Mouse (Mus musculus): ENCODE results near the gene Rassf5. TPM values are rescaled to one million over a fixed set of nuclear protein-coding genes. Genes with fewer than 3 reads are reported as not detected.
"Not testable (repeated sequence)": the region's sequence is repeated elsewhere in the genome, so short reads cannot be mapped to it uniquely, and the experiment has no call there.

The Rassf5 gene
- polyA plus RNA-seq, 1 experiment from 2014 or later, result 7.1 TPM

DNA sequence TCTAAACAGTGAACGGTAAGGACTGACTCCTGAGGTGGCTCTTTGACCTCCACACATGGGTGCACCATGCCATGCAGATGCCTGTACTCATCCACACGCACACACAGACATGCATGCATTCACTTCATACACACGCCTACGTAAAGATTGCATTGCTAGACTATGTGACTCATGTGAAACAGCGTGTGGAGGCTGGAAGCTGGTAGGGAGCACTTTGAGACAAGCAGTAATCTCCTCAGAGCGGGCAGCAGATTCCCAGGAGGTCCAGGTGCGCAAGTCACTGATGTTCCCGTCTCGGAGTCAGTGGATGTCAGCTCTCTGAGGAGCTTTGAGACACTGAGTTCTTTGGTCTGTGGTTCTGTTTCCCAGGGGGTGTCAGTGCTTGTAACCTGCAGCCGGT, 77.4 kb downstream of the Rassf5 start:
- H3K27ac ChIP-seq (ENCODE audit: low read length), result no peak overlapping the region
- peaks cover 46% of the 10 kb centered on the region for H3K36me3 ChIP-seq (ENCODE audit: control insufficient read depth, insufficient read depth, low read length)
- no peak overlapping the region for H3K9ac ChIP-seq (ENCODE audit: low read length)
- no peak overlapping the region for H3K4me2 ChIP-seq (ENCODE audit: low read depth, low read length)
- no peaks in the 10 kb centered on the region for H3K9me3 ChIP-seq (replicated peaks; ENCODE audit: control insufficient read depth, low read length)
- WGBS, result 93% methylated on average over 10 of the region's 10 CpGs
- no peak overlapping the region for H3K4me3 ChIP-seq (replicated peaks; ENCODE audit: low read length)
- no peaks in the 10 kb centered on the region for H3K4me1 ChIP-seq (ENCODE audit: control insufficient read depth, insufficient read depth, low read length)
- H3K27me3 ChIP-seq (ENCODE audit: control insufficient read depth, insufficient read depth, low read length), result no peaks in the 10 kb centered on the region
- no peak for ATAC-seq (ENCODE audit: insufficient read depth, low FRiP score)

- Histone ChIP-seq H3K4me2 (ENCODE audit: low read depth, low read length) (no peak overlapping the region), H3K9ac (ENCODE audit: low read length) (no peak overlapping the region), H3K4me3 (replicated peaks; ENCODE audit: low read length) (no peak overlapping the region), H3K9me3 (replicated peaks; ENCODE audit: control insufficient read depth, low read length) (no peaks in the 10 kb centered on the region), H3K4me1 (ENCODE audit: control insufficient read depth, insufficient read depth, low read length) (no peaks in the 10 kb centered on the region), H3K36me3 (ENCODE audit: control insufficient read depth, insufficient read depth, low read length) (peaks cover 41% of the 10 kb centered on the region), H3K27me3 (ENCODE audit: control insufficient read depth, insufficient read depth, low read length) (no peaks in the 10 kb centered on the region), H3K27ac (ENCODE audit: low read length) (no peak overlapping the region)
- WGBS, result 88% methylated on average over 6 of the region's 6 CpGs
- no peak for ATAC-seq (ENCODE audit: insufficient read depth, low FRiP score)
Observed at GRCm38 (mm10) chr1:131164427-131164826, 80.6 kb downstream of the Rassf5 start.

- ATAC-seq (ENCODE audit: insufficient read depth, low FRiP score), result no peak
- Histone ChIP-seq H3K4me3 (replicated peaks; ENCODE audit: low read length) (no peak overlapping the region), H3K9ac (ENCODE audit: low read length) (no peak overlapping the region), H3K4me2 (ENCODE audit: low read depth, low read length) (no peak overlapping the region), H3K36me3 (ENCODE audit: control insufficient read depth, insufficient read depth, low read length) (peaks cover 28% of the 10 kb centered on the region), H3K27ac (ENCODE audit: low read length) (no peak overlapping the region), H3K9me3 (replicated peaks; ENCODE audit: control insufficient read depth, low read length) (no peaks in the 10 kb centered on the region), H3K27me3 (ENCODE audit: control insufficient read depth, insufficient read depth, low read length) (no peaks in the 10 kb centered on the region), H3K4me1 (ENCODE audit: control insufficient read depth, insufficient read depth, low read length) (no peaks in the 10 kb centered on the region)
- WGBS, result 71% methylated on average over 11 of the region's 11 CpGs
Observed at GRCm38 (mm10) chr1:131161091-131161490, 84.0 kb downstream of the Rassf5 start.

DNA sequence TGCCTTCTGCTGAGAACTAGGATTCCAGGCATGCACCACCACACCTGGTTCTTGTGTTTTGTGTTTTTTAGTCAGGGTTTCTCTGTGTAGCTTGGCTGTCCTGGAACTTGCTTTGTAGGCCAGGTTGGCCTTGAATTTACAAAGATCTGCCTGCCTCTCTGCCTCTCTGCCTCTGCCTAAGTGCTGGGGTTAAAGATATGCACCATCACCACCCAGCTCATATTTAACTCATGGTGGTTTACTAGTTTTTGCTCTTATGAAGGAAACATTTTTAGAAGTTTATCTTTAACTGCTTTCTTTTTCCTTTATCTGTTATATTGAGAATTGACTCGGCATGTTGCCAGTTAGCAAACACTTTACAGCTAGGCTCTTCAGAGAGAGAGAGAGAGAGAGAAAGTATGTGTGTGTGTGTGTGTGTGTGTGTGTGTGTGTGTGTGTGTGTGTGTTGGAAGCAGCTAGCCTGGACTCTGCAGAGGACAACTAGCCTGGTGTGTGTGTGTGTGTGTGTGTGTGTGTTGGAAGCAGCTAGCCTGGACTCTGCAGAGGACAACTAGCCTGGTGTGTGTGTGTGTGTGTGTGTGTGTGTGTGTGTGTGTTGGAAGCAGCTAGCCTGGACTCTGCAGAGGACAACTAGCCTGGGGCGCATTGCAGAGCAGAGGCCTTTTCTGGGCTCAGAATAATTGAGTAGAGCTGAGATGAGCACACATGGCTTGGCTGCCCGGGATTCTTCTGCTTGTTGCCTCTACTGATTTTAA, 85.3 kb downstream of the Rassf5 start:
- H3K9me3 ChIP-seq (replicated peaks; ENCODE audit: control insufficient read depth, low read length); H3K4me2 ChIP-seq (ENCODE audit: low read depth, low read length); H3K4me1 ChIP-seq (ENCODE audit: control insufficient read depth, insufficient read depth, low read length); H3K9ac ChIP-seq (ENCODE audit: low read length); H3K4me3 ChIP-seq (replicated peaks; ENCODE audit: low read length); H3K27ac ChIP-seq (ENCODE audit: low read length); H3K27me3 ChIP-seq (ENCODE audit: control insufficient read depth, insufficient read depth, low read length): not testable (repeated sequence)
- WGBS, result 82% methylated on average over 3 of the region's 3 CpGs
- H3K36me3 ChIP-seq (ENCODE audit: control insufficient read depth, insufficient read depth, low read length), result peaks cover 24% of the 10 kb centered on the region
- ATAC-seq (ENCODE audit: insufficient read depth, low FRiP score), result peak; percentile 78

GRCm38 (mm10) chr1:131155456-131155855, 89.6 kb downstream of the Rassf5 start:
- H3K4me3 ChIP-seq (replicated peaks; ENCODE audit: low read length), result no peak overlapping the region
- H3K27me3 ChIP-seq (ENCODE audit: control insufficient read depth, insufficient read depth, low read length), result no peaks in the 10 kb centered on the region
- 58% methylated on average over 2 of the region's 2 CpGs for WGBS
- H3K4me2 ChIP-seq (ENCODE audit: low read depth, low read length), result no peak overlapping the region
- no peak overlapping the region for H3K27ac ChIP-seq (ENCODE audit: low read length)
- 0 out of 2 replicates have a peak, but pooled peaks cover 6% of the 10 kb centered on the region for H3K36me3 ChIP-seq (ENCODE audit: control insufficient read depth, insufficient read depth, low read length)
- peaks cover 9% of the 10 kb centered on the region for H3K4me1 ChIP-seq (ENCODE audit: control insufficient read depth, insufficient read depth, low read length)
- no peaks in the 10 kb centered on the region for H3K9me3 ChIP-seq (replicated peaks; ENCODE audit: control insufficient read depth, low read length)
- no peak overlapping the region for H3K9ac ChIP-seq (ENCODE audit: low read length)
- no peak for ATAC-seq (ENCODE audit: insufficient read depth, low FRiP score)

DNA sequence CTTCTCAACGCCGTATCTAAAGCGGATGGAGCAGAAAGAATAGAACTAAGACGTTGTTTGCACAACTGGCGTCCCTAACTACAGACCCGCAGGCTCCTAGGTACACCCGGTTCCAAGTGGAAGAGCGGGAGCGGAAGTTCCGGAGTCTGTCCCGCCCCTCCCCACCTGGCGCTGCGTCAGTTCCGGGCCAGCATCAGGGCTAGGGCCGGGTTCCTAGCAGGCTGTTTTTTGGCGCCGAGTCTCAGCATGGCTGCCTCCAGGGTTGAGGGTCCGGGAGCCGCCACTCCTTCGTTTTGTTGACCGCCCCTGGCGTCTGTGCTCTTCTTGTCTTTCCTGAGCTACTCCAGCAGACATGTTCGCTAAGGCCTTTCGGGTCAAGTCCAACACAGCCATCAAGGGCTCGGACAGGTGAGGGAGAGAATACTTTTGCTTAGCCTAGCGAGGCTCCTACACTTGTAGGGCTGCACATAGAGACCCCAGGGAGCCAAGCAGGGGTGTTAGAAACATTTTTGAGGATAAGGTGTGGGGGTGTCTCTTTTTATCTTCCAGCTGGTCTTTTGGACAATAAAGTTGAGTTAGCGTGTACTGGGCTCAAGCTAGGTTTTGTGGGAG, 91.9 kb downstream of the Rassf5 start, which contains the start of gene Eif2d:
Gene Eif2d, plus strand, starts transcription at position 164 of the 612 bp plus-strand sequence.
- under 1% methylated on average over 27 of the region's 27 CpGs for WGBS
- peaks cover 9% of the 10 kb centered on the region for H3K4me1 ChIP-seq (ENCODE audit: control insufficient read depth, insufficient read depth, low read length)
- H3K27me3 ChIP-seq (ENCODE audit: control insufficient read depth, insufficient read depth, low read length), result no peaks in the 10 kb centered on the region
- H3K4me2 ChIP-seq (ENCODE audit: low read depth, low read length), result peak within 1 kb of the TSS; percentile 76
- H3K4me3 ChIP-seq (replicated peaks; ENCODE audit: low read length), result peak within 1 kb of the TSS; percentile 57
- H3K9me3 ChIP-seq (replicated peaks; ENCODE audit: control insufficient read depth, low read length), result no peaks in the 10 kb centered on the region
- H3K36me3 ChIP-seq (ENCODE audit: control insufficient read depth, insufficient read depth, low read length), result 0 out of 2 replicates have a peak, but pooled peaks cover 2% of the 10 kb centered on the region
- peak within 1 kb of the TSS; percentile 53; the same call in 1 of the 2 replicates for H3K27ac ChIP-seq (ENCODE audit: low read length)
- peak; percentile 99 for ATAC-seq (ENCODE audit: insufficient read depth, low FRiP score)
- peak within 1 kb of the TSS; percentile 77 for H3K9ac ChIP-seq (ENCODE audit: low read length)

DNA sequence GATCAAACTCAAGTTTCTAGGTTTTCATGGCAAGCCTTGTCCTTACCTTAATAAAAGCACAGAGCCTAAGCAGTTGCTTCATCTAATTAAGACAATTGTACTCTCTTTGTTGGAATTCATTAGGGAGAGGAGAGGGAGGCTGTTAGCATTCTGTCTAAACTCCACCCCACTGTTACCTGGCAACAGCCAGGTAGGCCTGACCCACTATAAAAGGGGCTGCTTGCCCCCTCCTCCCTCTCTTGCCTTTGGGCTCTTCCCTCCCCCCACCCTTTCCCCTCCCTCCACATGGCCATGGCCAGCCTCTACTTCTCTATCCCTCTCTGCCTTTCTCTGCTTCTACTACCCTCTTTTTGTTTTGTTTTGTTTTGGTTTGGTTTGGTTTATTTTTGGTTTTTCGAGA, 95.6 kb downstream of the Rassf5 start:
- H3K9me3 ChIP-seq (replicated peaks; ENCODE audit: control insufficient read depth, low read length), result no peaks in the 10 kb centered on the region
- ATAC-seq (ENCODE audit: insufficient read depth, low FRiP score), result no peak

DNA sequence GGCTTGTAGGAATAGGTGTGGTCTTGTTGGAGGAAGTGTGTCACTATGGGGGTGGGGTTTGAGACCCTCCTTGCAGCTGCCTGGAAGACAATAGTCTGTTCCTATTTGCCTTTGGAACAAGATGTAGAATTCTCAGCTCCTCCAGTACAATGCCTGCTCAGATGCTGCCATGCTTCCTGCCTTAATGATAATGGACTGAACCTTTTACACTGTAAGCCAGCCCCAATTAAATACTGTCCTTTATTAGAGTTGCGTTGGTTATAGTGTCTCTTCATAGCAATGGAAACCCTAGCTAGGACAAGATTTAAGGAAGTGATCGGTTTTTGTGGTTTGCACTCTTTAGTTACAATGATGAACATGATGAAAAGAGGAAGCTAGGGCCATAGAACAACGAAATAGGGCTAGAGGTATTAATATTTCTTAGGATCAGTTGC, 98.9 kb downstream of the Rassf5 start:
- no peaks in the 10 kb centered on the region for H3K27me3 ChIP-seq (ENCODE audit: control insufficient read depth, insufficient read depth, low read length)
- H3K4me3 ChIP-seq (replicated peaks; ENCODE audit: low read length), result no peak overlapping the region
- no peak overlapping the region for H3K9ac ChIP-seq (ENCODE audit: low read length)
- no peaks in the 10 kb centered on the region for H3K4me1 ChIP-seq (ENCODE audit: control insufficient read depth, insufficient read depth, low read length)
- H3K27ac ChIP-seq (ENCODE audit: low read length), result no peak overlapping the region
- WGBS, result 77% methylated on average over 3 of the region's 3 CpGs
- H3K4me2 ChIP-seq (ENCODE audit: low read depth, low read length), result no peak overlapping the region
- H3K9me3 ChIP-seq (replicated peaks; ENCODE audit: control insufficient read depth, low read length), result no peaks in the 10 kb centered on the region
- ATAC-seq (ENCODE audit: insufficient read depth, low FRiP score), result no peak
- no peaks in the 10 kb centered on the region for H3K36me3 ChIP-seq (ENCODE audit: control insufficient read depth, insufficient read depth, low read length)

More for the DNA sequence above, 95.6 kb downstream of the Rassf5 start:
- Histone ChIP-seq H3K4me3 (replicated peaks; ENCODE audit: low read length) (no peak overlapping the region), H3K27me3 (ENCODE audit: control insufficient read depth, insufficient read depth, low read length) (no peaks in the 10 kb centered on the region), H3K4me1 (ENCODE audit: control insufficient read depth, insufficient read depth, low read length) (peaks cover 9% of the 10 kb centered on the region), H3K4me2 (ENCODE audit: low read depth, low read length) (no peak overlapping the region), H3K36me3 (ENCODE audit: control insufficient read depth, insufficient read depth, low read length) (no peaks in the 10 kb centered on the region), H3K27ac (ENCODE audit: low read length) (no peak overlapping the region), H3K9ac (ENCODE audit: low read length) (no peak overlapping the region)
- WGBS, result 74% methylated on average over 1 of the region's 1 CpGs

DNA sequence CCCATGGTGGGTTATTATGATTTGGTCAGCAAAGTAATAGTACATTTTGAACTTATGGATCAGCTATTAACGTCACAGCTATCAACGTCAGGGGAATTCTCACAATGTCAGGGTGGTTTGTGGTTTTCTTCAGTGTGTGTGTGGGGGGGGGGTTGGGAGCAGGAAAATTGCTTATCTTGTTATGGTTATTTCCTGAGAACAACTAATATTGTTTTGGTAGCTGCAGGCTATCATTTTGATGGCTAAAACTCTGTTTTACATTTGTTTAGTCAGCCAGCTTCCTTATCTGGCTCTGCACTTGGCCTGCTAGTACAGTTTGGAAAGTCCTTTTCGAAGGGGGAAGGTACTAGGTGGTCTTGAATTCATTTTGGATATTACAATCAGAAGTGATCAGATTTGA, 99.8 kb downstream of the Rassf5 start:
- not testable (repeated sequence) for H3K9ac ChIP-seq (ENCODE audit: low read length); H3K4me2 ChIP-seq (ENCODE audit: low read depth, low read length); H3K27ac ChIP-seq (ENCODE audit: low read length); H3K36me3 ChIP-seq (ENCODE audit: control insufficient read depth, insufficient read depth, low read length); H3K27me3 ChIP-seq (ENCODE audit: control insufficient read depth, insufficient read depth, low read length); H3K9me3 ChIP-seq (replicated peaks; ENCODE audit: control insufficient read depth, low read length); ATAC-seq (ENCODE audit: insufficient read depth, low FRiP score); H3K4me3 ChIP-seq (replicated peaks; ENCODE audit: low read length); H3K4me1 ChIP-seq (ENCODE audit: control insufficient read depth, insufficient read depth, low read length)
- 76% methylated on average over 3 of the region's 3 CpGs for WGBS

Measured in stomach, embryonic 16.5 days (tissue).